Mouse (Mus musculus): ENCODE data around the gene Prkcz. TPM values are rescaled to one million over a fixed set of nuclear protein-coding genes. Genes with fewer than 3 reads are reported as not detected.

The Prkcz gene
- polyA plus RNA-seq, 1 experiment from 2014 or later: 63.3 TPM

GRCm38 (mm10) chr4:155284521-155285379, 76.4 kb downstream of the Prkcz start:
- peaks cover 27% of the 10 kb centered on the region for H3K4me1 ChIP-seq (replicated peaks)
- no peak overlapping the region for H3K27ac ChIP-seq
- no peak overlapping the region for H3K4me3 ChIP-seq
- WGBS: 67% methylated on average over 15 of the region's 15 CpGs
- H3K4me2 ChIP-seq: no peak overlapping the region
- no peaks in the 10 kb centered on the region for H3K27me3 ChIP-seq
- peaks cover 54% of the 10 kb centered on the region for H3K36me3 ChIP-seq
- 0 out of 2 replicates have a peak overlapping the region, but pooled peaks have one; percentile 6 for H3K9ac ChIP-seq
- no peaks in the 10 kb centered on the region for H3K9me3 ChIP-seq
- no peak for ATAC-seq (ENCODE audit: low FRiP score)

GRCm38 (mm10) chr4:155283585-155283984, 77.6 kb downstream of the Prkcz start:
- Histone ChIP-seq H3K4me1 (replicated peaks) (peaks cover 27% of the 10 kb centered on the region), H3K4me2 (no peak overlapping the region), H3K27ac (peak overlapping the region; percentile 62), H3K4me3 (no peak overlapping the region), H3K9ac (no peak overlapping the region), H3K27me3 (no peaks in the 10 kb centered on the region), H3K36me3 (peaks cover 50% of the 10 kb centered on the region), H3K9me3 (no peaks in the 10 kb centered on the region)
- WGBS: 80% methylated on average over 9 of the region's 9 CpGs
- ATAC-seq (ENCODE audit: low FRiP score): no peak

GRCm38 (mm10) chr4:155283001-155283503, 78.1 kb downstream of the Prkcz start:
- no peak for ATAC-seq (ENCODE audit: low FRiP score)
- H3K9ac ChIP-seq: no peak overlapping the region
- peak overlapping the region; percentile 62 for H3K27ac ChIP-seq
- no peak overlapping the region for H3K4me3 ChIP-seq
- H3K9me3 ChIP-seq: no peaks in the 10 kb centered on the region
- WGBS: 53% methylated on average over 11 of the region's 11 CpGs
- no peaks in the 10 kb centered on the region for H3K27me3 ChIP-seq
- peaks cover 30% of the 10 kb centered on the region for H3K4me1 ChIP-seq (replicated peaks)
- peaks cover 45% of the 10 kb centered on the region for H3K36me3 ChIP-seq
- H3K4me2 ChIP-seq: no peak overlapping the region

GRCm38 (mm10) chr4:155282231-155282630, 78.9 kb downstream of the Prkcz start:
- no peak overlapping the region for H3K9ac ChIP-seq
- no peak overlapping the region for H3K27ac ChIP-seq
- H3K4me2 ChIP-seq: no peak overlapping the region
- H3K36me3 ChIP-seq: peaks cover 37% of the 10 kb centered on the region
- no peaks in the 10 kb centered on the region for H3K27me3 ChIP-seq
- WGBS: 89% methylated on average over 6 of the region's 6 CpGs
- peaks cover 30% of the 10 kb centered on the region for H3K4me1 ChIP-seq (replicated peaks)
- H3K9me3 ChIP-seq: no peaks in the 10 kb centered on the region
- ATAC-seq (ENCODE audit: low FRiP score): no peak
- H3K4me3 ChIP-seq: no peak overlapping the region

- peaks cover 34% of the 10 kb centered on the region for H3K36me3 ChIP-seq
- H3K9me3 ChIP-seq: no peaks in the 10 kb centered on the region
- 88% methylated on average over 8 of the region's 8 CpGs for WGBS
- peaks cover 32% of the 10 kb centered on the region for H3K4me1 ChIP-seq (replicated peaks)
- H3K9ac ChIP-seq: no peak overlapping the region
- no peak overlapping the region for H3K4me2 ChIP-seq
- no peaks in the 10 kb centered on the region for H3K27me3 ChIP-seq
- ATAC-seq (ENCODE audit: low FRiP score): no peak
- no peak overlapping the region for H3K4me3 ChIP-seq
- no peak overlapping the region for H3K27ac ChIP-seq
Measured at GRCm38 (mm10) chr4:155281652-155282051, 79.5 kb downstream of the Prkcz start.

- ATAC-seq (ENCODE audit: low FRiP score): no peak
- H3K4me2 ChIP-seq: no peak overlapping the region
- peaks cover 34% of the 10 kb centered on the region for H3K4me1 ChIP-seq (replicated peaks)
- H3K9ac ChIP-seq: no peak overlapping the region
- peaks cover 29% of the 10 kb centered on the region for H3K36me3 ChIP-seq
- 74% methylated on average over 2 of the region's 2 CpGs for WGBS
- H3K27me3 ChIP-seq: no peaks in the 10 kb centered on the region
- no peaks in the 10 kb centered on the region for H3K9me3 ChIP-seq
- H3K4me3 ChIP-seq: no peak overlapping the region
- H3K27ac ChIP-seq: no peak overlapping the region
Measured at GRCm38 (mm10) chr4:155281227-155281626, 79.9 kb downstream of the Prkcz start.

- no peak for ATAC-seq (ENCODE audit: low FRiP score)
- H3K9me3 ChIP-seq: no peaks in the 10 kb centered on the region
- no peak overlapping the region for H3K4me2 ChIP-seq
- peaks cover 34% of the 10 kb centered on the region for H3K4me1 ChIP-seq (replicated peaks)
- H3K9ac ChIP-seq: no peak overlapping the region
- H3K4me3 ChIP-seq: no peak overlapping the region
- WGBS: 96% methylated on average over 1 of the region's 1 CpGs
- H3K36me3 ChIP-seq: peaks cover 25% of the 10 kb centered on the region
- H3K27ac ChIP-seq: no peak overlapping the region
- H3K27me3 ChIP-seq: no peaks in the 10 kb centered on the region
Measured at GRCm38 (mm10) chr4:155280768-155281121, 80.4 kb downstream of the Prkcz start.

- peaks cover 22% of the 10 kb centered on the region for H3K36me3 ChIP-seq
- no peak overlapping the region for H3K4me2 ChIP-seq
- ATAC-seq (ENCODE audit: low FRiP score): no peak
- peaks cover 34% of the 10 kb centered on the region for H3K4me1 ChIP-seq (replicated peaks)
- H3K4me3 ChIP-seq: no peak overlapping the region
- WGBS: 77% methylated on average over 16 of the region's 16 CpGs
- no peaks in the 10 kb centered on the region for H3K27me3 ChIP-seq
- H3K27ac ChIP-seq: no peak overlapping the region
- no peaks in the 10 kb centered on the region for H3K9me3 ChIP-seq
- no peak overlapping the region for H3K9ac ChIP-seq
Measured at GRCm38 (mm10) chr4:155279926-155280767, 81.0 kb downstream of the Prkcz start.

GRCm38 (mm10) chr4:155279054-155279453, 82.1 kb downstream of the Prkcz start:
- ATAC-seq (ENCODE audit: low FRiP score): no peak
- Histone ChIP-seq H3K27ac (no peak overlapping the region), H3K36me3 (peaks cover 15% of the 10 kb centered on the region), H3K27me3 (no peaks in the 10 kb centered on the region), H3K4me1 (replicated peaks) (peaks cover 34% of the 10 kb centered on the region), H3K9ac (no peak overlapping the region), H3K4me2 (no peak overlapping the region), H3K4me3 (no peak overlapping the region), H3K9me3 (no peaks in the 10 kb centered on the region)
- WGBS: 86% methylated on average over 8 of the region's 8 CpGs

GRCm38 (mm10) chr4:155277963-155278362, 83.2 kb downstream of the Prkcz start:
- Histone ChIP-seq H3K36me3 (peaks cover 16% of the 10 kb centered on the region), H3K4me2 (no peak overlapping the region), H3K27ac (peak overlapping the region; percentile 44; the same call in 1 of the 2 replicates), H3K27me3 (no peaks in the 10 kb centered on the region), H3K9ac (no peak overlapping the region), H3K4me3 (no peak overlapping the region), H3K4me1 (replicated peaks) (peaks cover 29% of the 10 kb centered on the region), H3K9me3 (no peaks in the 10 kb centered on the region)
- WGBS: 55% methylated on average over 6 of the region's 6 CpGs
- no peak for ATAC-seq (ENCODE audit: low FRiP score)

- ATAC-seq (ENCODE audit: low FRiP score): no peak
- no peaks in the 10 kb centered on the region for H3K27me3 ChIP-seq
Measured at GRCm38 (mm10) chr4:155274851-155275250, 86.3 kb downstream of the Prkcz start.

GRCm38 (mm10) chr4:155274451-155274850, 86.7 kb downstream of the Prkcz start:
- no peak for ATAC-seq (ENCODE audit: low FRiP score)
- Histone ChIP-seq H3K4me1 (replicated peaks) (peaks cover 7% of the 10 kb centered on the region), H3K27me3 (no peaks in the 10 kb centered on the region), H3K36me3 (peaks cover 40% of the 10 kb centered on the region), H3K4me2 (no peak overlapping the region), H3K27ac (no peak overlapping the region), H3K9me3 (no peaks in the 10 kb centered on the region), H3K9ac (no peak overlapping the region), H3K4me3 (no peak overlapping the region)
- 63% methylated on average over 5 of the region's 5 CpGs for WGBS

More at GRCm38 (mm10) chr4:155274851-155275250, 86.3 kb downstream of the Prkcz start:
- H3K9ac ChIP-seq: 0 out of 2 replicates have a peak overlapping the region, but pooled peaks have one; percentile 6
- H3K4me3 ChIP-seq: no peak overlapping the region
- peaks cover 7% of the 10 kb centered on the region for H3K4me1 ChIP-seq (replicated peaks)
- H3K9me3 ChIP-seq: no peaks in the 10 kb centered on the region
- whole genome bisulfite sequencing: 67% methylated on average over 3 of the region's 3 CpGs
- no peak overlapping the region for H3K27ac ChIP-seq
- peaks cover 40% of the 10 kb centered on the region for H3K36me3 ChIP-seq
- H3K4me2 ChIP-seq: no peak overlapping the region
